Mouse (Mus musculus): ENCODE results near the gene Rap1gds1.

- TF ChIP-seq POLR2A (IDR thresholded peaks at IDR 0.05; ENCODE audit: insufficient read length, low read depth) (no peak), MYOD1 (IDR thresholded peaks at IDR 0.05; ENCODE audit: control insufficient read depth in 1 of 3, insufficient read length in 2 of 3, low read depth in 2 of 3) (no peak)
Measured at GRCm38 (mm10) chr3:138988004-138988403, 87.0 kb downstream of the Rap1gds1 start.

Measured in myocyte (in vitro differentiated cells).